Mouse (Mus musculus) thymus, adult 2 months (tissue): Measurements from ENCODE around the gene Os9.

ENCODE experiments used
- CTCF ChIP-seq: fragments of 200-500 bp; IDR thresholded peaks from 2 replicates; pipeline ENCODE4 v1.5.1; 2012; ENCODE audit warnings: mild to moderate bottlenecking, control low read depth, low read length, moderate library complexity, borderline replicate concordance; ENCODE audit not compliant: control insufficient read depth, poor library complexity, insufficient read depth; ENCODE audit errors: extremely low read depth
- POLR2A ChIP-seq: fragments of 200-500 bp; IDR thresholded peaks from 2 replicates; pipeline ENCODE4 v1.6.1; 2012; ENCODE audit warnings: mild to moderate bottlenecking, low read length, control low read depth, moderate library complexity; ENCODE audit not compliant: control insufficient read depth, poor library complexity, insufficient read depth; ENCODE audit errors: extremely low read depth

- TF ChIP-seq CTCF, result peak; percentile 62; the same call in 1 of the 2 replicates
- TF ChIP-seq POLR2A, result peak; percentile 56; the same call in 1 of the 2 replicates
These were observed 57.6 kb downstream of the Os9 start, which contains the start of gene Cdk4 for GRCm38 (mm10) chr10:127063239-127063872.
